Mouse (Mus musculus): ENCODE measurements around the gene Ift46. TPM values are rescaled to one million over a fixed set of nuclear protein-coding genes. Genes with fewer than 3 reads are reported as not detected.

Ift46 gene
- total RNA-seq (2021), result 10 to 100 TPM; 42.6 to 50.5 TPM

- peak; percentile 88 to 90 for DNase-seq
- intact Hi-C loops (cut with DNase I), result no loop called here
Measured at GRCm38 (mm10) chr9:44767101-44768028, at the start of gene Ift46, which contains the start of gene Arcn1. Ift46 (plus strand) TSS chr9:44767908. Arcn1 (minus strand) TSS chr9:44767845.

- intact Hi-C loops (cut with DNase I), result no loop called here
- no peak for DNase-seq
Measured at GRCm38 (mm10) chr9:44718937-44719631, 48.6 kb upstream of the Ift46 start.

GRCm38 (mm10) chr9:44719632-44720357, 47.9 kb upstream of the Ift46 start:
- peak in 1 of 2 experiments; percentile 53 for DNase-seq
- intact Hi-C loops (cut with DNase I), result no loop called here

GRCm38 (mm10) chr9:44720358-44721153, 47.2 kb upstream of the Ift46 start:
- intact Hi-C loops (cut with DNase I), result no loop called here
- DNase-seq, result peak; percentile 66 to 68

GRCm38 (mm10) chr9:44721154-44721876, 46.4 kb upstream of the Ift46 start:
- intact Hi-C loops (cut with DNase I), result no loop called here
- DNase-seq, result peak; percentile 94 to 95

- intact Hi-C loops (cut with DNase I), result no loop called here
- DNase-seq, result peak; percentile 69 to 72
Measured at GRCm38 (mm10) chr9:44721877-44722186, 45.9 kb upstream of the Ift46 start.

- intact Hi-C loops (cut with DNase I), result no loop called here
Measured at GRCm38 (mm10) chr9:44722575-44722974, 45.1 kb upstream of the Ift46 start.

GRCm38 (mm10) chr9:44723008-44723407, 44.7 kb upstream of the Ift46 start:
- intact Hi-C loops (cut with DNase I), result no loop called here
- peak in 1 of 2 experiments; percentile 61 for DNase-seq

More at GRCm38 (mm10) chr9:44722575-44722974, 45.1 kb upstream of the Ift46 start:
- no peak for DNase-seq

GRCm38 (mm10) chr9:44723521-44724041, 44.1 kb upstream of the Ift46 start:
- peak; percentile 51 to 57 for DNase-seq
- intact Hi-C loops (cut with DNase I), result no loop called here

GRCm38 (mm10) chr9:44724223-44724622, 43.5 kb upstream of the Ift46 start:
- intact Hi-C loops (cut with DNase I), result no loop called here
- peak; percentile 72 to 77 for DNase-seq

GRCm38 (mm10) chr9:44724665-44725064, 43.0 kb upstream of the Ift46 start:
- DNase-seq, result no peak

GRCm38 (mm10) chr9:44726431-44727146, 41.1 kb upstream of the Ift46 start:
- no peak for DNase-seq
- intact Hi-C loops (cut with DNase I), result no loop called here

More at GRCm38 (mm10) chr9:44724665-44725064, 43.0 kb upstream of the Ift46 start:
- intact Hi-C loops (cut with DNase I), result no loop called here

- no peak for DNase-seq
- intact Hi-C loops (cut with DNase I), result no loop called here
Measured at GRCm38 (mm10) chr9:44727441-44727840, 40.3 kb upstream of the Ift46 start.

- intact Hi-C loops (cut with DNase I), result loop anchor here (5.0 kb wide), 1 partner anchor 40 kb away; no protein-coding TSS in a partner anchor
- DNase-seq, result no peak
Measured at GRCm38 (mm10) chr9:44732130-44732549, 35.6 kb upstream of the Ift46 start.

GRCm38 (mm10) chr9:44732921-44733530, 34.7 kb upstream of the Ift46 start:
- peak; percentile 45 to 52 for DNase-seq
- intact Hi-C loops (cut with DNase I), result loop anchor here (5.0 kb wide), 1 partner anchor 41 kb away; no protein-coding TSS in a partner anchor

- DNase-seq, result peak; percentile 83 to 85
- intact Hi-C loops (cut with DNase I), result loop anchor here (5.0 kb wide), 1 partner anchor 42 kb away; no protein-coding TSS in a partner anchor
Measured at GRCm38 (mm10) chr9:44733671-44734523, 33.8 kb upstream of the Ift46 start.

All from heart, postnatal 10 days (tissue).